Mouse (Mus musculus) gastrocnemius, postnatal 14 days (tissue): ENCODE measurements around the gene Irs1. TPM values are rescaled to one million over a fixed set of nuclear protein-coding genes. Genes with fewer than 3 reads are reported as not detected.

Source experiments
- DNase-seq: peaks from one replicate; pipeline ENCODE4 v3.0.0; 2021; ENCODE audit warnings: mixed read lengths
- intact Hi-C: fragments of 180-260 bp; cut with DNase I; formaldehyde crosslinking; loops from one replicate; pipeline ENCODE4 v1.15.1; 2025; ENCODE audit warnings: low total_unique reads
- long read RNA-seq, 2 experiments: library from polyadenylated mRNA; stranded (forward); transcript quantifications; one replicate each; pipeline ENCODE4 v2.0.0; 2021
- total RNA-seq, 2 experiments: library from RNA; stranded (reverse); gene quantifications; 2 replicates each; pipeline ENCODE4 v1.2.3; 2021

Irs1 gene
- 10 to 100 TPM; 43.0 to 60.6 TPM for total RNA-seq
- long read RNA-seq, experiment 1, full-length matches to known transcripts, result 15 of 26 reads
- long read RNA-seq, experiment 1, partial matches to known transcripts, result 0 of 26 reads
- long read RNA-seq, experiment 1, other reads (novel, unspliced or antisense), result 11 of 26 reads
- long read RNA-seq, experiment 2, full-length matches to known transcripts, result 26 of 35 reads
- long read RNA-seq, experiment 2, partial matches to known transcripts, result 0 of 35 reads
- long read RNA-seq, experiment 2, other reads (novel, unspliced or antisense), result 9 of 35 reads

DNA sequence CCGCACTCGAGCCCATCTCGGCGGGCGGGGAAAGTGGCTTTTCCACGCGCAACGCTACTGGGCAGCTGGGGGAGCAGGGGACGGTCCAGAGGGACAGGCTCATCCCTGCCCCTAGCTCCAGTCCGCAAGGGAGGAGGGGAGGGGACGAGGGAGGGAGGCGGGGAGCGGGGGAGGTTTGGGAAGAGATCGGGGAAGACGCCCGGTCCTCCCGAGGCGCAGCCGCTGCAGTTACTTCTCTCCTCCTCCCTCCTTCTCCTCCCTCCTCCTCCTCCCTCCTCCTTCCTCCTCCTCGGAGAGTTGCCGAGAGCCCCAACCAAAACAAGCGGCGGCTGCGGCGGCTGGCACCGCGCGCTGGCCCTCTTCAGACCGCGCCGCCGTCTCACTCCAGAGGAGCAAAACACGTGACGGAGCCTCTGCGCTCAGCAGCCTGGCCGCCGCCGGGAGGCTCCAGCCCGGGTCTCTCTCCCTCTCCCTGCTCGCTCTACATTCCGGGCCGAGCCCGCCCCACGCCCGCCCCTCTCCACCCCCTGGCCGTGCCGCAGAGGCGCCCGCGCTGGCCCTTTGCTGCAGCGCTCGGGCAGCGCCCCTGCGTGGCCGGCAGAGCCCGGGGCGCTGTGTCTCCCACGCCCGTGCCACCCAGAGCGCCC is at the start of gene Irs1:
TSS of gene Irs1 (minus strand) at position 266 of the 647 bp plus-strand sequence.
- intact Hi-C loops, result loop anchor here (5.0 kb wide), 3 partner anchors 141 to 974 kb away; no protein-coding TSS in a partner anchor
- peak; percentile 91 for DNase-seq

DNA sequence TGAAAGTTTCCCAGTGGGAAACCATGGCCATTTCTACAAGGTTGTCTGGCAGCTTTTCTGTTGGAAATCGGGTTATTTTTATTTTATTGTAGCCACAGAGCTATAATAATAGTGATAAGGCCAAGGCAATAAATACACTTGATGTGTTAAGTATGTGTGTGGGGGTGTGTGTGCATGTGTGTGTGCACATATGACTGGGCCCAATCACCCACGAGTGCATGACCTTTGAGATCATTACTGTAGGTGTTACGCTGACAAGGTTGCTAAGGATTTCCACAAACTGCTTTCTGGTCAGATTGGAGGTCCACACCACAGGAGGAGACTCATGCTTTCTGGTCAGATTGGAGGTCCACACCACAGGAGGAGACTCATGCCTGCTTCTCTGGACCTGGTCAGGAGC is 43.3 kb upstream of the Irs1 start:
- DNase-seq, result no peak
- intact Hi-C loops, result no loop called here

DNA sequence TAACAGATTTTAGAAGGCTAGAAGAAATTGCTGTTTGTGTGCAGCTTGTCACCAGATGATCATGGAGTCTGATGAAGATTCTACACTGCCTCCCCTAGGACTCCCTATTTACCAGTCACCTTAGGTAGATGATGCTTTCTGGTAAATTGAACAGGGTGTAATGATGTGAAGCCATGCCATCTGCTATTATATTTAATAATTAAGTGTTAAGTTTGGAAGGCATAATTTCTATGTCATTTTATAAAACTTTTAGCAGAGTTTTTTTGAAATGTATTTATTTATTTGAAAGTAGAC is 38.7 kb upstream of the Irs1 start:
- intact Hi-C loops, result no loop called here
- DNase-seq, result no peak

DNA sequence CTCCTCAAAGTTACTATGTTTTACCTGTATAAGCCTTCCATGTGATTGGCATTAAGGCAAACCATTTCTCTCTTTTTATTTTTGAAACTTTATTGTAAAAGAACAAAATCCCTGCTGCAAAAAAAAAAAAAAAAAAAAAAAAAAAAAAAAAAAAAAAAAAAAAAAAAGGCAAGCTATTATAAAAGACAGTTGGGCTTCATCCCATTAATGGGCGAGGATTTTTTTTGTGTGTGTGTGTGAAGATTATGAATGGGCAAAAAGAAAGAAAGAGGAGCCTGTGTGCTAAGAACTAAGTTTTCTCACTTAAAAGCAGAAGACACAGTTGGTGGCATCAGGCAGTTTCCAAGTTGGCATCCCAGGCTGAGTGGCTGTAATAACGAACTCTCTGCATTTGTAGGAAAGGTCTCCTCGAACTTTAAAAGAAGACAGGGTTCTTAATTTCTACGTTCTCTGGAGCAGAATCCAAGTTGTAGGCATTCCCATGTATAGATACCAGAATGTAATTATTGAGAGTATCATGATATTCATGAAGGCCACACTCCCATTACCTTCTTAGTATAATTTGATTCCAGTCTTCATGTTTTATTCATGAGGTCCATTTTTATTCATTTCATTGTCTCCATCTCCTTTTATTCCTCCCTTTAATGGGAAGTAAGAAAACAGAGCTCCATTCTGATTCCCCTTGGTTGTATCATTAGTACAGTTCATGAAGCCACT is 38.2 kb upstream of the Irs1 start:
- intact Hi-C loops, result no loop called here

DNA sequence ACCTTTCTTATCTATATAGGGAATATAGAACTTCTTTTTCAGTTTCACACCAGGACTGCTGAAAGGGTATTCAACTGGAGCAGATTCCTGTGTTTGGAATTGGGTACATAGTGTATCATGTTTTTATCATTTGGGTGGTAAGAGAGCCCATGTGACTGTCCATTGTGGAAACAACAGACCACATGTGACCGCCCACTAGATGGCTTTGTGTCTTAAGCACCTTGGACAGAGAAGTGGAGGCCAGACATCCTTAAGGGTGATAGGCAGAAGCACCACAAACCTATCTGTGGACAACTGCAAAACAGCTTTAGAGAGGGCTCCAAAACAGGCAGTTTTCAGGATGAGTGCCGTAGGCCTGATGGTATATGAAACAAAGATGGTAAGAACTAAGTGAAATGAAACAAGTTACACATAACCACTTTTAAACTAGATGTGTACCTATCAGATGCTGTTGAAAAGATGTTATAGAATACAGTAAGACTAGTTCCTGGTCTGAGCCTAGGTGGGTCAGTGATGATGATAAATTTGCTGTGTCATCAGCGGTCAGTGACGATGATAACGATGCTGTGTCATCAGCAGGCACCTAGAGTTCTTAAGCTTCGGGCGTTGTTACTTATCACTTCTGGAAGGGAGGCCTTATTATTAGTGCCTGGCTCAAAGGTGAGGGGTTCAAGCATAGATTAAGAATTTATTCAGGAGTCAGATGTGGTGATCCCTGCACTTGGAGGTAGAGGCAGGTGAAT is 37.0 kb upstream of the Irs1 start:
- intact Hi-C loops, result no loop called here
- DNase-seq, result no peak

More for the DNA sequence above, 38.2 kb upstream of the Irs1 start:
- DNase-seq, result no peak

DNA sequence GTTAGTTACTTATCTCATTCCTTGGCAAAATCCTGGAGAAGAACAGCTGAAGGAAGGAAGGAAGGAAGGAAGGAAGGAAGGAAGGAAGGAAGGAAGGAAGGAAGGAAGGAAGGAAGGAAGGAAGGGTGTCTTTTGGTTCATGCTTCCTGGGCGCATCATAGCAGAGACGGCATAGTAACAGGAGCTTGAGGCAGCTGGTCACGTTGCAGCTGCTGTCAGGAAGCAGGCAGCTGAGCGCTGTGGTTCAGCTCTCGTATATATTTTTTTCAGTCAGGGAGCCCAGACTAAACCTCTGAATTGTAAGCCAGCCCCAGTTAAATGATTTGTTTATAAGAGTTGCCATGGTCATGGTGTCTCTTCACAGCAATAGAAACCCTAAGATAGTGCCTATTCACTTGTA is 34.9 kb upstream of the Irs1 start:
- DNase-seq, result no peak
- intact Hi-C loops, result no loop called here

DNA sequence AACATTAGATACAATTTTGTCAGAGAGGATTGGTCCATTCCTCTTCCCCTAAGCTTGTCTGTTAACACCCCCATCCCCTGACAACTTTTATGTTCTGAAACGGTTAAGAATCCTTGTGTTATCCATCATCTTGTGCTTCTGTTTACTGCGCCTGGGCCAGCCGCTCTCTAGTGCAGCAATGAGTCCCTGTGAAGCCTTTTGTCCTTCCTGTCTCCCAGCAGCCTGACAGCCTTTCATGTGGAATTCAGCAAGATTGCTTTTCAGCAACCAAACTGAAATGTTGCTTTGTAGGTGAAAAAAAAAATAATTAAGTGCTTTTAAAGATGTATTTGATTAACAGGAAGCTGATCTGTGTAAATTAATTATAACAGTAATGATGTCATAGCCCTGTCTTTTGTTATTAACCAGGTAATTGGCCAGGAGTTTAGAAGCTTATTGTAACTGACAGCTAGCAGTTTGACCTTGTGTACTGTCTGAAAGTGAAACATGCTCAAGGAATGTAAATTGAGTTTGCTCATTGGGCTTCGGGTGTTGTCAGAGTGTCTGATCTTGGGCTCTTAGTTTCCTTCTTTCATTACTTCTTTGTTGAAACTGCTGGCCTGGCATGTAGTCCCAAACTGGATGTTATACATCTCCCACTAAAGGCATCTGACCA is 33.0 kb upstream of the Irs1 start:
- no peak for DNase-seq
- intact Hi-C loops, result no loop called here

DNA sequence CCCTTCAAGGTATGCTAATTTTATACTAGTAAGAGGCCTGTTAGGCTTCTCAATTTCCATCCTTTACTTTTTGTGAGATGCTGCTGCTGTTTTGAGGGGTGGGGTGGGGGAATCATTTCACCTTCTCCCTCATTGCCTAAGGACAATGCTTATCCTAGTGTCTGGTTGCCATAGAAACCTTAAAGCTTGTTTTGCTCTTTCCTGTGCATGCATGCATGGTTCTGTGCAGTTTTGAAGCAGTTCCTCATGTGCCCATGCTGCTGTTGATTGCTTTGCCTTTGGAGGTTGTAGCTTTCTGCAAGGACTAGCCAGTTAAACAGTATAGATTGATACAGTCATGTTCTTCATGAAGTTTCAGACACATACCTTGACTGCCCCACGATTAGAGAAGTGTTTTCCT is 30.2 kb upstream of the Irs1 start:
- no peak for DNase-seq

DNA sequence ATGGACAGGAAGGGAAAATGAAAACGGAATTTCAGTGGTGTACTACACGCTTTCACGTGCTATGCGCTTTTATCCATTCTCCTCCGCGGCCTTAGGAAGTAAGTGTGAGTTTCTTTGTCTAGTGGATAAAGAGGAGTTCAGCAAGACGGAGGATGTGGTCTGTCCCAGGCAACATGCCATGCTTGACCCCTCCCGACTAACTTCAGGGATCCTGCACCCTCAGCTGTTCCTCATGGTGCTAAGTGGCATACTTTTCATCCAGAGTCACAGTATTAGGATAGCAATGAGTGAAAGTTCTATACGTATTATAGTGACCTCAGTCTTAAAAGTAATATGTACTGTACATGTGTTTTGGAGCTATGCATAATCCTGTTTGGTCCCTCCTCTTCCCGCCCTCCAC is 29.6 kb upstream of the Irs1 start:
- intact Hi-C loops, result no loop called here
- no peak for DNase-seq

More for the DNA sequence above, 30.2 kb upstream of the Irs1 start:
- intact Hi-C loops, result no loop called here

DNA sequence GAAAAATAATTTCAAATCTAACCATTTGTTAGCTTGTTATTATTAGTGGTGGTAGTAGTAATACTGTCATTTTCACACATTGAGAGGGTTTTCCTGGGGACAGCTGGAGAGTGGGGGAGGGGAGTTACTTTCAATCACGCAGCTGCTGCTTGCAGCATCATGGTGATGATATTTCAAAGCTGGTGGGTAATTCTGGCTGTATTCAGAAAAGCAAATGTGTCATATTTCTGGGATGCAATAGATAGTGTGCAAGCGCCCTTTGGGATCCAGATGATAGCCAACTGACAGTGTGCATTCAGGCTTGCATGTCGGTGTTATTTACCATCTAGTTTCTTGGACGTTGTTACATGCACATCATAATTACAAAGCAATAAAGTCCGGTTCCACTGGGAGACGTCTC is 29.2 kb upstream of the Irs1 start:
- no peak for DNase-seq
- intact Hi-C loops, result no loop called here

DNA sequence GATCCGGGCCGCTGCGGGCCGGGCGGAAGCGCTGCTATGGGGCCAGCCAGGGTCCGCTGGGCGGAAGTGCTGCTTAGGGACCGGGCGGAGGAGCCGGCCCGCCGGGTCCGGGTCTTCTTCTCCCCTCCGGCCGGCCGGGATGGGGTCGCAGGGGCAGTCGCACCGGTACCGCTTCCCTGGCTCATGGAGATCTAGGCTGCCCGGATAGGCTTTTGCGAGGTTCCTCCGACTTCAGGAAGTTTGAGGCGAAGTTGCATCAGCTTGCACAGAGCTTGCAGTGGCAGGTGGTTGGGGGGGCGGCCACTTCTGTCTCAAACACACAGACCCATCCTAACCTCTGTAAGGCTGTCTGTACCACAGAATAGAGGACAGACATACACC is 25.5 kb upstream of the Irs1 start:
- peak; percentile 32 for DNase-seq

DNA sequence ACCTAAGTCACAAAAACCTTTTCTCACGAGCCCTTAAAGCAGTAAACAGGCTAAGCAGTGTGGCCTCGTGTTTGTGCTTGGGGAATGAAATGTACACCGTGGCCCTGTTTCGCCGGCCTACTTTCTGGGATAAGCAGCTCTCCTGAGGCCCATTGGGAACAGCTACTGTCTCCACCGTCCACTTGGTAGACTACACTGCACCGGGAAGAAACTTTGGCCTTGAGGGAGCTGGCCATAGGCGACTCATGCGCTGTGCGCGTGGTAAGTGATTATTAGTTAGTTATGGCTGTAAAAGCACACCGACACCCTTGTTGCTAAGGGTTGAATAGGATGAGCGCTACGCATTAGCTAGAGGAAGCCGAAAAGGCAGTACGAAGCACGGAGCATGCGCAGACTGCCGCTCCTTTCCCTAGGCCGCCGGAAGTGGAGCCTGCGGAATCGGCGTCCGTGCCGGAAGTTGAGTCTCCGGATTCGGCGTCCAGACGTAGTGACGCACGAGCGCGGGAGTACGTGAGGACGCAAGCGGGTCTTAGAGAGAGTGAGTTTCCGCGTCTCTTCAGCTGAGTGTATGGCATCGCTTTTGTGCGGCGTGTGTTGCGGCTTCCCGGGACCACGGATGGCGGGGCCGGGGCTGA is 25.0 kb upstream of the Irs1 start, which contains the start of gene Rhbdd1:
TSS of gene Rhbdd1 (plus strand) at position 342 of the 635 bp plus-strand sequence.
- peak; percentile 97 for DNase-seq
- intact Hi-C loops, result no loop called here

More for the DNA sequence above, 25.5 kb upstream of the Irs1 start:
- intact Hi-C loops, result no loop called here

DNA sequence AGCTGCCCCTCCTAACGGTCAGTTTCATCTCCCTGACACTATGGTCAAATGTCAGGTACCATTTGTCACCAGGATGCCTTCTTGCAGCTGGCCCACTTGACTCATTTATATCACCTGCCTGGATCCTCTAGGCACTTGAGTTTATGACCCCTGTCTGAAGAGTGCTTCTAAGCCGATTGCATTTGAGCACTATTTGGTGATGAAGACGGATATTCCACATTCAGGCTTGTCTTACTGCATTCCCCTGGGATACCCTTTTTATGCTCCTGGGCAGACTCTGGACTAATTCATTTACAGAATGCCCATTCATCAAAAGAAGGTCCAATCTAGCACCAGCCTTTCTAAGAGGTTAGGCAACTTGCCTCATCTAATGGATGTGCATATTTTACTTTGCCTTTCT is 13.3 kb upstream of the Irs1 start:
- DNase-seq, result no peak
- intact Hi-C loops, result no loop called here

DNA sequence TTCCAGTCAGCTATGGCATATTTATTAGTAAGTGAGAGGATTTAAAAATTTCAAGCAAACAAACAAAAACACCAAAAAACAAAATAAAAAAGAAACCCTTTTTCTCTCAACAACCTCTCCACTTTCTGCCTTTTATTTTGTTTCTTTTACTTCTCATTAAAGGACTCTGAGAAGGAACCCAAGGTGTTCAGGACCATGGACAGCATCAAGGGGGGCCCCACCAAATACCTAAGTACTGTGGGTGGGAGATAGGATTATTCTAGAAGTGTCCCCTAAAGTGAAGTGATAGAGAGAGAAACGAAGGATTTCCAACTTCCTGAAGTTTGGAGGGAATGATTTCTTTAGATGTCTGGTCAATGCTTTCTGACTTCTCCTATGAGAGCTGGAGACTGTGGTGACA is 7.4 kb upstream of the Irs1 start:
- intact Hi-C loops, result no loop called here

DNA sequence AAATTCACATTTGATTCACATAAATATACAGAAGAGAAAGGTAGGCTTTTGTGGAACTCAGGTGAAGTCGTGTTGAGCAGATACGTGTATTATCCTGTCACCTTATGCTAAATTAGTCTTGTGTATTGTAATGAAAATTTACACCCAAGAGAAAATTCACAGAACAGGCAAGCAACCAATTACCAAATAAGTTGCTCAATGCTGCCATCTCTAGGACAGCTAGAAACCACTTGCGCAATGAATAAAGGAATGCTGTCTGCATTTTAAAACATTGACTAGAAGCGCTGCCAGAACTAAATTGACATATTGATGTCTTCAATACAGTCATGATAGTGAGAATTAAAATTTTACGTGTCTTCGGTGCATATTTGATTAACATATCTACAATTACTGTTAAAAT is 2.9 kb upstream of the Irs1 start:
- intact Hi-C loops, result loop anchor here (5.0 kb wide), 3 partner anchors 138 to 977 kb away; no protein-coding TSS in a partner anchor
- DNase-seq, result no peak

More for the DNA sequence above, 7.4 kb upstream of the Irs1 start:
- no peak for DNase-seq

DNA sequence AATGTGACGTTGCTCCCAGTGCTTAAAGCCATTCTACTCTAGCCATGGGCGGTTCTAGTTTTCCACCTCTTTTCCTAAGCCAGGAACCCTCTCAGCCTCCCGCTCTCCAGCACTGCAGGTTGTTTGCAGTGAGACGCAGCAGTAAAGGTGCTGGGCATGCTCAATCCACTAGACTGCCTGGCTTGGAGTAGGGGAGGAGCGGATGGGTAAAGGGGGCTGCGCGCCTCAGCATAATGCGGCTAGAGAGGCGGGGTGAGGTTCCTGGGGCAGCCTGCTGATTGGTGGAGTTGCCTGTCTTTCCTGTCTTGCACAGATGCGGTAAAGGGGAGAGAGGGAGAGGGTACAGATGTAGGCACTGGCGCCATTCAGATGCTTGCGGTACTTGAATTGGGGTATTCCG is 1.6 kb upstream of the Irs1 start:
- peak; percentile 53 for DNase-seq
- intact Hi-C loops, result loop anchor here (5.0 kb wide), 3 partner anchors 140 to 975 kb away; no protein-coding TSS in a partner anchor

DNA sequence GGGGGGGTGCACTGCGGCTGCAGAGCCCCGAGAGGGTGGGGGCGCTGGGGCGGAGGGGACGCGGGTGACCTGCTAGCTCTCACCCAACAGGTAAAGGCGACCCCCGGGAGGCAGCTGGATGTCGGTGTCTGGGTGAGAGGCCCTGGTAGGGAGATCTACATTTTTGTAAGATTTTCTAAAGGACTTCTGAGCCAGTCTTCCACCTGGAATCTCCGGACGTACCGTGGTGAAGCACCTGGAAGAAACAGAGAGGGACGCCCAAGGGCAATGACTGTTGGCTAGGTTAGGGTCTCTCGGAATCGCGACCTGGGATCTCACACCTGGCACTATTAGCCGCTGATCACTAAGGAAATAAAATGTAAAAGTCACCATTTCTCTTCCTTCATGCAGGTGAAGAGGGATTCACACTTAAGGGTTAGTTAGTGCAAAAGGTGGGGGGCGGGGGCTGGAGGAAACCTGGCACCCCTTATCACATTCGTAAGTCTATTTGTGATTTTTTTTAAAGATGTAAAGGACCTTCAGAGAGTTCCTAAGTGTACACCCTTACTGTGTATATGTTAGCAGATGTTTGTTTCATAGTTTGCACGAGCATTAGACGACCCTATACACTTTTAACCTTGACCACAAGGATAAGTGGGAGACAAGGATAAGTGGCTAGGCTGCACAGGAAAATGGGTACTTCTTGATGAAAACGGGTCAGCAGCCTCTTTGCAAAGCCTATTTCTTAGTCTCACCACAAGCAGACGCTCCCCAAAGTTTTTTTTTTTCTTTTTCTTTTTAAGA is 905 bp upstream of the Irs1 start:
- DNase-seq, result no peak
- intact Hi-C loops, result loop anchor here (5.0 kb wide), 3 partner anchors 140 to 975 kb away; no protein-coding TSS in a partner anchor

DNA sequence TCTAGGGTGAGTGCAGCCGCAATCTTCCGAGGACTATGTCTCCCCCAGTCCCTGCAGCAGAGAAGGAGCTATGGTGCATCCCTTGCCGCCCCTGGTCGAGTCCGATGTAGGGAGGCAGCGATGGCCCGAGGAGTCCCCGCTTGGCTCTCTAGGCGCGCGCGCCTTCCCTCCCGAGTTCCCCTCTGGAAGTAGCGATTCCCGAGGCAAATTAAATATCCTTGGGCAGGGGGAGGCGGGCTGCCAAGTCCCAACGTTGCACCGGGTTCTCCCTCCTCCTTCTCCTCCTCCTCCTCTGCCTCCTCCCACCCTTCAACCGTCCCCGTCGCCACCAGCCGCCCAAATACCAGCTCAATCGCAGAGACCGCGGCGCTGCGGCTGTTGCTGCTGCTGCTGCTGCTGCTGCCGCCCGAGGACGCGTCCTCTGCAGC is 479 bp downstream of the Irs1 start:
- peak; percentile 88 for DNase-seq
- intact Hi-C loops, result loop anchor here (5.0 kb wide), 3 partner anchors 142 to 973 kb away; no protein-coding TSS in a partner anchor
